Mouse (Mus musculus): Measurements from ENCODE around the gene Meis1. TPM values are rescaled to one million over a fixed set of nuclear protein-coding genes. Genes with fewer than 3 reads are reported as not detected.
A peak's percentile ranks its signal among the peaks of the same experiment; 100 is the strongest.

Gene Meis1
- polyA plus RNA-seq, 1 experiment = 68.8 TPM

DNA sequence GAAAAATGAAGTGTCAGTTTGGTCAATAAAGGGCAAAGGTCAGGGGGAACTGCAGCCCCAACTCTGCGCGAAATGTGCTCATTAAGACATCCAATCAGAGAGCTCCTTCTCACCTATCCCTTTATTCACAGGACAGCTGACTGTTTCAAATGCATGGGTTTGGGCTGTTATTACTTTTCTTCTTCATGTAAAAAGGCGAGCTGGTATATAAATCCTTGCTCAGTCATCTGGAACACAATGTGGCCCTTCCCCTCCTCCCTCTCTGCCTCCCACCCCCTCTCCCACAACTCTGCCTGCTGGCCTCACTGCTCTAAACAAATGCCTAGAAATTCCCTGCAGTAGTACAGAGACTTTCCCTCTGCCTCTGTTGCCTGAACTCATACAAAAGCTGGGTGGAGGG is 36.5 kb downstream of the Meis1 start:
- TF ChIP-seq POLR2A (IDR thresholded peaks at IDR 0.05; ENCODE audit: borderline replicate concordance, extremely low read depth, insufficient read depth, insufficient read length, poor library complexity, severe bottlenecking) (no peak), CTCF (IDR thresholded peaks at IDR 0.05; ENCODE audit: borderline replicate concordance, extremely low read depth, insufficient read depth, insufficient read length) (no peak)

DNA sequence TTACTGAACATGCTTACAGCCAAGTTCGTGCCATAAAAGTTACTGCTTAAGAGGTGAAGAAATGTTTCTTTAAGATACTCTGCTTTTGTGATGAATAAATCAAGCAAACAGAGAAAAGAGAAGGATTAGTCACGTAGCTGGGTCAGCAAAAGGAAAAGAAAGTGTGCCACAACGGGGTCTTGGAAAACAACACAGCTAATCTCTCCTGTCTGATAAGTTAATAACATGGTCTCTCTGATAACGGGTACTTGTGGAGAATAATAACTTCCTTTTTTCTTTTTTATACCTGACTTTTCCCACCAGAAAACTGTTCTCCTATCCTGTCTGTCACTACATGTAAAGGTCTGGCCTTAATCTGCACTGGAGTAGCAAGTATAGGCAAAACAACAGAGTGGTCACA is 37.4 kb downstream of the Meis1 start:
- DNase-seq (ENCODE audit: low read depth) = no peak
- no peak for TF ChIP-seq CTCF (IDR thresholded peaks at IDR 0.05; ENCODE audit: borderline replicate concordance, extremely low read depth, insufficient read depth, insufficient read length)
- TF ChIP-seq POLR2A (IDR thresholded peaks at IDR 0.05; ENCODE audit: borderline replicate concordance, extremely low read depth, insufficient read depth, insufficient read length, poor library complexity, severe bottlenecking) = no peak

More for the DNA sequence above, 36.5 kb downstream of the Meis1 start:
- DNase-seq (ENCODE audit: low read depth) = peak; percentile 60

DNA sequence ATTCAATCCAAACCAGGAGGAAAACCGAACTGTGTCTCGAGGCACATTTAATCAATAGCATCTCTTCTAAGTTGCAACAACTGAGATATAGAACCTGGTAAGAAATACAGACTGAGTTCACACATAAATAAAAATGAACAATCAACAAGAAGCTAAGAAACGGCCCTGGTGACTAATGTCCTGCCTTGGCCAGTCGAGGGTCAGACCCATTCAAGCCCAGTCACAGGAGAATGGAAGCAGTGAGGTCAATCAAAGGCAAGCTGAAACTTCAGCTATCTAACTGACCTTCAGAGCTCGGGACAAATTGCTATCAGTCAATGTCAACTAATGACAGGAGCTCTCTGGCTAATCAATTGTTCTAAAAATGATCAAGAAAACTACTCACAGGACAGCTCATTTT is 38.2 kb downstream of the Meis1 start:
- no peak for TF ChIP-seq POLR2A (IDR thresholded peaks at IDR 0.05; ENCODE audit: borderline replicate concordance, extremely low read depth, insufficient read depth, insufficient read length, poor library complexity, severe bottlenecking)
- no peak for TF ChIP-seq CTCF (IDR thresholded peaks at IDR 0.05; ENCODE audit: borderline replicate concordance, extremely low read depth, insufficient read depth, insufficient read length)
- no peak for DNase-seq (ENCODE audit: low read depth)

DNA sequence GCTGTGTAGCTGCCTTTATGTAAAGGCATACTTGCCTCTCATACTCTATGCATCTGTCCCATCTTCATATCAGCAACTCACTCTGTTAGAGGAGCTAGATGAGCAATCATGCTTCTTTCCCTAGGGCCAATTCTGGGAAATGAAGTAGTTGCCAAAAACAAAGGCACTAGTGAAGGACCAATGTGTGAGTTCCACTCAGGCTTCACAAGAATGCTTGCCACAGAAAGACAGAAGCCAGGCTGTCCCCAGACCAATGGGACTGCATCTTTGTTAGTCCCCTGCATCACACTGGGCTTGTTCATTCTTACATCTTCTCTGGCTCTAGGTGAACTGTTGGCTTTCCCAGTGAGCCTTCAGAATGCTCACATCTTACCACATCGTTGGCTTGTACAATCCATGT is 43.7 kb downstream of the Meis1 start:
- DNase-seq (ENCODE audit: low read depth) = no peak
- TF ChIP-seq CTCF (IDR thresholded peaks at IDR 0.05; ENCODE audit: borderline replicate concordance, extremely low read depth, insufficient read depth, insufficient read length) = no peak
- TF ChIP-seq POLR2A (IDR thresholded peaks at IDR 0.05; ENCODE audit: borderline replicate concordance, extremely low read depth, insufficient read depth, insufficient read length, poor library complexity, severe bottlenecking) = no peak

DNA sequence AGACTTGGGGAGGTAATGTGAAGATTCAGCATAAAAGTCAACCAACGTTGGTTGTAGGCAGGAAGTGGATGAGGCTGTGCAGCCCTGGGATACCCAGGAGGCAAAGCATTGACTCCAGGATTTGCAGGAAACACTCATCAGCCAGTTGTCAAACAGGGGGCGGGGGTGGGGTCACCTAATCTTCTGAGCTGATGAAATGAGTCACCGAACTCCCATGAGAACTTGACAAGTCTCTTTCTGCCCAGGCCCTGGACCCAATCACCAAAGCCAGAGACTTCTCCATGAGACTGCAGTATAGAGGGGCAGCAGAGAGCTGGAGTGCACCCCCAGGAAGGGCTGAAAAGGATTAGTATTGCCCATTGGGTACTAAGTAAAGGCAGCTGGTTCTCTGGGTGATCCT is 45.0 kb downstream of the Meis1 start:
- TF ChIP-seq CTCF (IDR thresholded peaks at IDR 0.05; ENCODE audit: borderline replicate concordance, extremely low read depth, insufficient read depth, insufficient read length) (no peak), POLR2A (IDR thresholded peaks at IDR 0.05; ENCODE audit: borderline replicate concordance, extremely low read depth, insufficient read depth, insufficient read length, poor library complexity, severe bottlenecking) (no peak)
- no peak for DNase-seq (ENCODE audit: low read depth)

DNA sequence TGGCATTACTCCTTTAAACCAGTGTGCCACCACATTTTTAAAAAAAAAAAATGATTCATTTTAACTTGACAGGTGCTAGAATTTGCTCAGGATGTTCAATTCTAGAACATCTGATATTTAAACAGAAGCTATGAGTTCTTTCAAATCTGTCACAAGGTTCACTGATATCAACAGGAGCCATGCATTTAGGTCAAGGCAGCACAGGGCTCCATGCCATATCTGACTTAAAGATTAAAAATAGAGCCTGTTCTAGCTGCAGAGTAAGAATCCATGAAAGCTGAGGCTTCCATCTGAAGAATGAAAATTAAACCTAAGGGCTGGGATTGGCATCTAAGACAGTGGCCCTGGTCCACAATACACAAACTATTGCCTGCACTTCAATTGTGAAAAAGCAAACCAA is 45.8 kb downstream of the Meis1 start:
- no peak for DNase-seq (ENCODE audit: low read depth)
- no peak for TF ChIP-seq CTCF (IDR thresholded peaks at IDR 0.05; ENCODE audit: borderline replicate concordance, extremely low read depth, insufficient read depth, insufficient read length)
- no peak for TF ChIP-seq POLR2A (IDR thresholded peaks at IDR 0.05; ENCODE audit: borderline replicate concordance, extremely low read depth, insufficient read depth, insufficient read length, poor library complexity, severe bottlenecking)

DNA sequence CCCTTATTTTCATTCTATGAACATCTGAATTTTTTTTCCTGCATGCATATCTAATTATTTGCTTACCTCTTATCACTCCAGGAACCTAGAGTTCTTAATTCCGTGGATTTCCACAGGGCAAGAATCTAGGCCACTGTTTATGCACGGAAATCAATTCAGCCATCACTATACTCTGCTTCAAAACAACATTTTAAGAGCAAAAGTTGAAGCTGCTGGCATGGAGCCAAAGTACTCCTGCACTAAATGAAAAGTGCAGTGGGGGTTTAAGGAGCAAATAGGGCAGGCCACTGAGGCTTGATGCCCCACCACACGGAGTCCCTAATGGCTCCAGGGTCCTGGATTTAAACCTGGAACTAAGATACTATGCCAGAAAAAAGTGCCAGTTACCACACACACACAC is 47.2 kb downstream of the Meis1 start:
- DNase-seq (ENCODE audit: low read depth) = peak; percentile 38
- no peak for TF ChIP-seq POLR2A (IDR thresholded peaks at IDR 0.05; ENCODE audit: borderline replicate concordance, extremely low read depth, insufficient read depth, insufficient read length, poor library complexity, severe bottlenecking)
- TF ChIP-seq CTCF (IDR thresholded peaks at IDR 0.05; ENCODE audit: borderline replicate concordance, extremely low read depth, insufficient read depth, insufficient read length) = no peak

- TF ChIP-seq POLR2A (IDR thresholded peaks at IDR 0.05; ENCODE audit: borderline replicate concordance, extremely low read depth, insufficient read depth, insufficient read length, poor library complexity, severe bottlenecking) (no peak), CTCF (IDR thresholded peaks at IDR 0.05; ENCODE audit: borderline replicate concordance, extremely low read depth, insufficient read depth, insufficient read length) (no peak)
- no peak for DNase-seq (ENCODE audit: low read depth)
These were observed 48.9 kb downstream of the Meis1 start for GRCm38 (mm10) chr11:18969920-18970336.

- TF ChIP-seq CTCF (IDR thresholded peaks at IDR 0.05; ENCODE audit: borderline replicate concordance, extremely low read depth, insufficient read depth, insufficient read length) (no peak), POLR2A (IDR thresholded peaks at IDR 0.05; ENCODE audit: borderline replicate concordance, extremely low read depth, insufficient read depth, insufficient read length, poor library complexity, severe bottlenecking) (no peak)
- no peak for DNase-seq (ENCODE audit: low read depth)
These were observed 54.4 kb downstream of the Meis1 start for GRCm38 (mm10) chr11:18964418-18964817.

DNA sequence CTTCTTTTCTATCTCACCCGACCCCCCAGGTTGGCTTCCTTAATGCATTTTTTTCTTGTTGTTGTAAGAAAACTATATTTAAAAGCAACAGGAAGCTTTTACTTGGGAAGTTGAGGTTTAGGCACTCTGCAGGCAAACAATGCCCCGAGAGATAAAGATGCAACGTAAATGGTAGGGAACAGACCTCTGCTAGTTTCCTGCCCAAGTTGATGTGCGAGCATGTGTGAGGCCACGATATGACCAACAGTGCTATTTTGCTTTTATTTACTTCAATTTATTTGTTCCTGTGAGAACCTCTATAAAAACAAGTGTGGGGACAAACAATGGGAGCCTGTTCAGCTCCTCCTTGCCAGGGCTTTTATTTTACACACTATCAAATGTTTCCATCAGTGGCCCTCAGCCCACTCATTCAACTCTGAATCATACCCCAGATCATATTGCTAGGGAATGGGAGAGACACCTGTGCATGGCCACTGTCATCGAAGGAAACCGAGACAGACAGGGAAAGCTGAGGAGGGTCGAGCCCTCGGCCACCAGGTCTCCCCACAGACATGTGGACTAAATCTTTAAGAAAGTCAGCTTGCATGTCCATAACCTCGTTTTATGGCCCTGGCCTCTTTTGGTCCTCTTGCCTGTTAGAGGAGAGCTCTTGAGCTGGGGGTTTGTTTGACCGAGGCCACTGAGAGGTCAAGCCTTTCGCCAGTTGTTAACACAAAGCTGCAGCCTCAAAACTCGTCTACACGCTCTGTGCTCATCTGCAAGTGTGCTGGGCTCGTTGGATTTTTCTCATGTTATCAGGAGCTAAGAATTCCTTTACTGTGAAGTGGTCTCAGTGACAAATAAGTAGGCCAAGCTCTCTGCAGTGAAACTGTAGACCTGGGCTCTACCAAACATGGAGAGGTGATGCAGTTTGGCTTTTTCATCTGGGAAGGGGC is 55.3 kb downstream of the Meis1 start:
- TF ChIP-seq CTCF (IDR thresholded peaks at IDR 0.05; ENCODE audit: borderline replicate concordance, extremely low read depth, insufficient read depth, insufficient read length) = no peak
- no peak for TF ChIP-seq POLR2A (IDR thresholded peaks at IDR 0.05; ENCODE audit: borderline replicate concordance, extremely low read depth, insufficient read depth, insufficient read length, poor library complexity, severe bottlenecking)
- no peak for DNase-seq (ENCODE audit: low read depth)

GRCm38 (mm10) chr11:18959465-18959864 is 59.3 kb downstream of the Meis1 start:
- no peak for DNase-seq (ENCODE audit: low read depth)
- TF ChIP-seq POLR2A (IDR thresholded peaks at IDR 0.05; ENCODE audit: borderline replicate concordance, extremely low read depth, insufficient read depth, insufficient read length, poor library complexity, severe bottlenecking) = no peak
- no peak for TF ChIP-seq CTCF (IDR thresholded peaks at IDR 0.05; ENCODE audit: borderline replicate concordance, extremely low read depth, insufficient read depth, insufficient read length)
